Mouse (Mus musculus): ENCODE results near the gene Strip2. TPM values are rescaled to one million over a fixed set of nuclear protein-coding genes. Genes with fewer than 3 reads are reported as not detected.

Gene Strip2
- total and polyA plus RNA-seq, 3 experiments, result 0.12 to 0.39 TPM; not detected in 1

DNA sequence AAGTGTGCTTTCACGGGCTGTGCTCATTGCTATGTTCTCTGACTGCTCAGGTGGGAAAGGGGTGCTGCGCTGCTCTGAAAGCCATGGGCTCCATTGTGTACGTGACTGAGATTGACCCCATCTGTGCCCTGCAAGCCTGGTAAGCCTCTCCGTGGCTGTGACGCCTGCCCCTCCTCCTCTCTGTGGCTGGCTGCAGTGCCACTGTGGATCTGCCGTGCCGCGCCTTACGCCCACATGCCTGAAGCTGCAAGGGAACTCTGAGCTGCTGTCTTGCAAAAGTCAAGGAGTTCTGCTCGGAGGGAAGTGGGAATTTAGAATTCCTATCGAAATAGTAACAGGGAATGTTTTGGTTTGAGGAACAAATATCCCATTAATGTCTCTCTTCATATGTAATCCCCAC, 25.7 kb upstream of the Strip2 start:
- no peaks in the 10 kb centered on the region for H3K27me3 ChIP-seq (ENCODE audit: control insufficient read depth in 1 of 2, insufficient read depth in 2 of 2, low read length in 2 of 2)
- no peaks in the 10 kb centered on the region for H3K4me1 ChIP-seq (ENCODE audit: control insufficient read depth in 1 of 2, insufficient read depth in 2 of 2, low read length in 2 of 2)
- no peaks in the 10 kb centered on the region; a peak in 1 of 4 replicates for H3K36me3 ChIP-seq (ENCODE audit: control insufficient read depth in 1 of 2, insufficient read depth in 2 of 2, low read length in 2 of 2)
- no peak for TF ChIP-seq GABPA (IDR thresholded peaks at IDR 0.05; ENCODE audit: low read depth, low read length)
- no peak for TF ChIP-seq POLR2A (IDR thresholded peaks at IDR 0.05; ENCODE audit: control insufficient read depth in 1 of 2, insufficient read depth in 1 of 2, low read depth in 1 of 2, low read length in 2 of 2, poor library complexity in 1 of 2)
- no peak overlapping the region for H3K9ac ChIP-seq (ENCODE audit: control insufficient read depth, low read depth, low read length, poor library complexity, severe bottlenecking)
- no peaks in the 10 kb centered on the region for H3K79me2 ChIP-seq (ENCODE audit: control insufficient read depth, insufficient read depth, low read length, poor library complexity)
- no peak overlapping the region for H3K27ac ChIP-seq (ENCODE audit: control insufficient read depth, low read depth, low read length)
- no peaks in the 10 kb centered on the region for H3K9me3 ChIP-seq (replicated peaks; ENCODE audit: insufficient read depth, low read length)
- DNase-seq (ENCODE audit: low read depth, low spot score), result no peak
- H3K4me3 ChIP-seq (ENCODE audit: control insufficient read depth in 1 of 2, insufficient read depth in 1 of 2, low read depth in 2 of 2, low read length in 2 of 2), result no peak overlapping the region

GRCm38 (mm10) chr6:29896976-29897375, 19.8 kb upstream of the Strip2 start:
- H3K36me3 ChIP-seq (ENCODE audit: control insufficient read depth in 1 of 2, insufficient read depth in 2 of 2, low read length in 2 of 2), result peaks cover 0 to 8% of the 10 kb centered on the region in 2 experiments; a peak in 2 of 4 replicates
- peaks cover 0 to 4% of the 10 kb centered on the region in 2 experiments; a peak in 2 of 4 replicates for H3K4me1 ChIP-seq (ENCODE audit: control insufficient read depth in 1 of 2, insufficient read depth in 2 of 2, low read length in 2 of 2)
- H3K9me3 ChIP-seq (replicated peaks; ENCODE audit: insufficient read depth, low read length), result no peaks in the 10 kb centered on the region
- no peak overlapping the region for H3K27ac ChIP-seq (ENCODE audit: control insufficient read depth, low read depth, low read length)
- no peak overlapping the region for H3K4me3 ChIP-seq (ENCODE audit: control insufficient read depth in 1 of 2, insufficient read depth in 1 of 2, low read depth in 2 of 2, low read length in 2 of 2)
- no peak overlapping the region for H3K9ac ChIP-seq (ENCODE audit: control insufficient read depth, low read depth, low read length, poor library complexity, severe bottlenecking)
- DNase-seq (ENCODE audit: low read depth, low spot score), result no peak
- TF ChIP-seq ETS1 (IDR thresholded peaks at IDR 0.05; ENCODE audit: low read depth, low read length), result no peak
- no peak for TF ChIP-seq TCF12 (IDR thresholded peaks at IDR 0.05; ENCODE audit: low read depth, low read length)
- TF ChIP-seq BHLHE40 (IDR thresholded peaks at IDR 0.05; ENCODE audit: borderline replicate concordance, low read depth, low read length), result no peak
- no peak for TF ChIP-seq ZC3H11A (IDR thresholded peaks at IDR 0.05; ENCODE audit: low read depth, low read length)
- TF ChIP-seq SIN3A (IDR thresholded peaks at IDR 0.05; ENCODE audit: low read length), result no peak
- TF ChIP-seq POLR2A (IDR thresholded peaks at IDR 0.05; ENCODE audit: control insufficient read depth in 1 of 2, insufficient read depth in 1 of 2, low read depth in 1 of 2, low read length in 2 of 2, poor library complexity in 1 of 2), result no peak
- no peak for TF ChIP-seq MYC (IDR thresholded peaks at IDR 0.05; ENCODE audit: low read depth, low read length)
- no peaks in the 10 kb centered on the region for H3K79me2 ChIP-seq (ENCODE audit: control insufficient read depth, insufficient read depth, low read length, poor library complexity)
- H3K27me3 ChIP-seq (ENCODE audit: control insufficient read depth in 1 of 2, insufficient read depth in 2 of 2, low read length in 2 of 2), result no peaks in the 10 kb centered on the region

DNA sequence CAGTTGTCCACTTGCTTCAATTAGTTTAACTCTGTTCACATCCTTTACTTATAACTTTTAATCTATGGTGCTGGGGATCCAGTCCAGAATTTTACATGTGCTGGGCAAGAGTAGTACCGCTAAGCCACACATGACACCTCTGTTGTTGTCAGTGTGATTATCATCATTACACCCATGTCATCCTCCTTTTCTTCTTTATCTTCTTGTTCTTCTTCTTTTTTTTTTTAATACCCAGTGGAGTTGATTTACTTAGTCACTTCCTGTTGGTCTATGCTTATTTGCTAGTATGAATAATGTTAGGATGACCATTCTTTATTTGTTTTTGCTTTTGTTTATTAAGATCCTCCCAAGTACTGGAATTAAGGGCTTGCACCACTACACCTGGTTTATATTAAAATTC, 15.4 kb upstream of the Strip2 start:
- peaks cover 0 to 15% of the 10 kb centered on the region in 2 experiments; a peak in 2 of 4 replicates for H3K36me3 ChIP-seq (ENCODE audit: control insufficient read depth in 1 of 2, insufficient read depth in 2 of 2, low read length in 2 of 2)
- no peaks in the 10 kb centered on the region for H3K27me3 ChIP-seq (ENCODE audit: control insufficient read depth in 1 of 2, insufficient read depth in 2 of 2, low read length in 2 of 2)
- peaks cover 4 to 9% of the 10 kb centered on the region in 2 experiments for H3K4me1 ChIP-seq (ENCODE audit: control insufficient read depth in 1 of 2, insufficient read depth in 2 of 2, low read length in 2 of 2)
- no peaks in the 10 kb centered on the region for H3K79me2 ChIP-seq (ENCODE audit: control insufficient read depth, insufficient read depth, low read length, poor library complexity)
- H3K9me3 ChIP-seq (replicated peaks; ENCODE audit: insufficient read depth, low read length), result no peaks in the 10 kb centered on the region
- H3K9ac ChIP-seq (ENCODE audit: control insufficient read depth, low read depth, low read length, poor library complexity, severe bottlenecking), result no peak overlapping the region
- no peak overlapping the region for H3K4me3 ChIP-seq (ENCODE audit: control insufficient read depth in 1 of 2, insufficient read depth in 1 of 2, low read depth in 2 of 2, low read length in 2 of 2)
- peak; percentile 29 for DNase-seq (ENCODE audit: low read depth, low spot score)
- H3K27ac ChIP-seq (ENCODE audit: control insufficient read depth, low read depth, low read length), result no peak overlapping the region
- TF ChIP-seq SIN3A (IDR thresholded peaks at IDR 0.05; ENCODE audit: low read length) (no peak), NRF1 (IDR thresholded peaks at IDR 0.05; ENCODE audit: insufficient read depth, low read depth, low read length, poor library complexity, severe bottlenecking) (no peak), USF2 (IDR thresholded peaks at IDR 0.05; ENCODE audit: borderline replicate concordance in 1 of 2, insufficient read depth in 1 of 2, low read depth in 1 of 2, low read length in 2 of 2) (no peak), TAL1 (IDR thresholded peaks at IDR 0.05; ENCODE audit: low read length) (no peak), MAZ (IDR thresholded peaks at IDR 0.05; ENCODE audit: low read depth, low read length) (no peak), MYB (IDR thresholded peaks at IDR 0.05; ENCODE audit: low read depth, low read length) (no peak), TBP (IDR thresholded peaks at IDR 0.05; ENCODE audit: low read depth, low read length) (no peak), CTCF (IDR thresholded peaks at IDR 0.05 in 2 of 3, conservative IDR thresholded peaks at IDR 0.05 in 1 of 3; ENCODE audit: control insufficient read depth in 1 of 3, insufficient read depth in 1 of 3, low read depth in 2 of 3, low read length in 3 of 3, poor library complexity in 1 of 3, severe bottlenecking in 1 of 3) (no peak), BHLHE40 (IDR thresholded peaks at IDR 0.05; ENCODE audit: borderline replicate concordance, low read depth, low read length) (no peak), ZC3H11A (IDR thresholded peaks at IDR 0.05; ENCODE audit: low read depth, low read length) (no peak), ETS1 (IDR thresholded peaks at IDR 0.05; ENCODE audit: low read depth, low read length) (peak; percentile 64; the same call in 1 of the 2 replicates), SMC3 (IDR thresholded peaks at IDR 0.05; ENCODE audit: low read depth, low read length) (no peak), POLR2A (IDR thresholded peaks at IDR 0.05; ENCODE audit: control insufficient read depth in 1 of 2, insufficient read depth in 1 of 2, low read depth in 1 of 2, low read length in 2 of 2, poor library complexity in 1 of 2) (no peak), GABPA (IDR thresholded peaks at IDR 0.05; ENCODE audit: low read depth, low read length) (no peak), CHD2 (IDR thresholded peaks at IDR 0.05; ENCODE audit: low read length) (no peak), ZMIZ1 (IDR thresholded peaks at IDR 0.05; ENCODE audit: low read depth, low read length) (no peak), GATA1 (IDR thresholded peaks at IDR 0.05; ENCODE audit: low read depth, low read length) (peak; percentile 48; the same call in 1 of the 2 replicates), USF1 (IDR thresholded peaks at IDR 0.05; ENCODE audit: low read depth, low read length) (peak; percentile 33; the same call in 1 of the 2 replicates), MXI1 (IDR thresholded peaks at IDR 0.05; ENCODE audit: low read depth, low read length) (0 out of 2 replicates have a peak, but pooled peaks have one; percentile 35), NELFE (IDR thresholded peaks at IDR 0.05; ENCODE audit: low read depth, low read length) (no peak), EP300 (IDR thresholded peaks at IDR 0.05; ENCODE audit: low read depth in 1 of 2, low read length in 2 of 2) (no peak), MYC (IDR thresholded peaks at IDR 0.05; ENCODE audit: low read depth, low read length) (no peak), ZKSCAN1 (IDR thresholded peaks at IDR 0.05; ENCODE audit: low read depth, low read length) (no peak)
